Mouse (Mus musculus): ENCODE measurements around the gene Las1l. TPM values are rescaled to one million over a fixed set of nuclear protein-coding genes. Genes with fewer than 3 reads are reported as not detected.
A peak's percentile ranks its signal among the peaks of the same experiment; 100 is the strongest.
"Not testable (repeated sequence)": the region's sequence is repeated elsewhere in the genome, so short reads cannot be mapped to it uniquely, and the experiment has no call there.

Las1l gene
- total RNA-seq (2018; cell fraction: chromatin; rRNA removed): 10 to 100 TPM in 23 of 26 experiments, 1 to 10 TPM in 3; 8.7 to 37.5 (median 25.9) TPM
- 10 to 100 TPM in 20 of 26 experiments, 1 to 10 TPM in 6; 7.5 to 14.3 (median 10.7) TPM for total RNA-seq (2018; cell fraction: cytosol; rRNA removed)
- 10 to 100 TPM in 14 of 26 experiments, 1 to 10 TPM in 12; 6.4 to 29.1 (median 11.9) TPM for total RNA-seq (2018; cell fraction: nucleus; rRNA removed)
- 11.8 to 22.0 TPM (median 21.4 TPM) in 3 replicates for polyA plus RNA-seq (2018)

DNA sequence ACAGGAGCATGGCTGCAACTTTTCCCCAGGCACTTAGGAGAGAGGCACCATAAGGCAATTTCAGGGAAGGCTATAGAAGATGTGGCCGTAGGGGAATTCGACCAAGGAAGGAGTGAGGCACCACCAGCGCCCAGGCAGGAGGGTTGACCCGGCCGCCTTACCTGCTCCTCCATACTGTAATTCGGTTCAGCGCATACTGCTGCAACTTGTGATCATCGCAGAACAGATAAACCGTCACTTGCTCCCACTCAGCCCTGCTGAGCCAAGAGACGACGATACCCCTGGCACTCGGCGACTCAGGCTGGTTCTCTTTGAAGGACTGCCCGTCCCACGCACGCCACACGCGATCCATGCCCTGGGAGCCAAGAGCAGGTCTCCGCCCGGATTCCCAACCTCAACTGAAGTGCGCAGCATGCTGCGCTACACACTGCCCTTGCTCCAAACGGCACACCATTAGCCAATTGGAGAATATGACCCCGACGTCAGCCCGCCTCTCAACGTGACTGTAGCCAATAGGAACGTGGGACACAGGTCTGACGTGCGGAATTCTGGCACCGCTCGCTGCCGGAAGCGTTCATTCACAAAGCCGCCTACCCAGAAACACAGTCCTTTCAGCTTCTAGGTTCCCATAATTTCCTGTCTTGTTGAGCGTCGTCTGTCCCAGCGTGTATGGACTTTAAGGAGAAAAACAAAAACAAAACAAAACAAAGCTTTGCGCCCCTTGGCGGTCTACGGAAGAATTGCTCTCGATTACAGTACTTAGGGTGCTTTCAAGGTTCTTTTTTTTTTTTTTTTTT lies at the start of gene Las1l:
Gene Las1l (minus strand): TSS at position 466 of the 797 bp plus-strand sequence.
- WGBS (ENCODE audit: missing documents): 21% methylated on average over 41 of the region's 42 CpGs
- Histone ChIP-seq H3K79me2 (ENCODE audit: inconsistent target) (peaks cover 10% of the 10 kb centered on the region; the same call in 1 of the 2 replicates), H3K4me3 (ENCODE audit: inconsistent target) (peak within 1 kb of the TSS; percentile 64), H3K27ac (0 out of 2 replicates have a peak within 1 kb of the TSS, but pooled peaks have one; percentile 15), H3K36me3 (ENCODE audit: inconsistent target) (no peaks in the 10 kb centered on the region)

DNA sequence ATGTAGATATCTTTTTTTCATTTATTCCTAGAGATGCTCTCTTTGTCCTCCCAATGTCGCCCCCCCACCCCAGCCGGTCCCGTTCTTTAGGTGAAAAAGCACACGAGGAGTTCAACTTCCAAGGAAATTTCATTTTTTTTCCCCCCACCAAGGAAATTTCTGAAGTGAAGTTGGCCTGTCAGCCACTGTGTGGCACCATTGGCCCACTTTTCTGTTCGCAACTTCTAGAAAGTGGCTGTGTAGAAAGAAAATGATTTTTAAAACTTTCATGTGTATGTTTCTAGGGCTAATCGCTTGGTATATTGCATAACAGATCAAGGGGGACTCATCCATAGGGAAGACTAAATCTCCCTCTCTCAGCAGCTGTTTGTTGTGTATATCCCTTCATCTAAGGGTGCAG lies 49.6 kb upstream of the Las1l start:
- H3K79me2 ChIP-seq (ENCODE audit: inconsistent target): no peaks in the 10 kb centered on the region
- WGBS (ENCODE audit: missing documents): 58% methylated on average over 6 of the region's 6 CpGs

GRCm38 (mm10) chrX:95999601-96000000 lies 42.8 kb upstream of the Las1l start:
- H3K79me2 ChIP-seq (ENCODE audit: inconsistent target): no peaks in the 10 kb centered on the region
- no peak overlapping the region for H3K4me3 ChIP-seq (ENCODE audit: inconsistent target)
- H3K36me3 ChIP-seq (ENCODE audit: inconsistent target): no peaks in the 10 kb centered on the region
- no peak overlapping the region for H3K27ac ChIP-seq
- WGBS (ENCODE audit: missing documents): 77% methylated on average over 6 of the region's 6 CpGs

More for the DNA sequence above, 49.6 kb upstream of the Las1l start:
- no peak overlapping the region for H3K4me3 ChIP-seq (ENCODE audit: inconsistent target)
- H3K27ac ChIP-seq: no peak overlapping the region
- no peaks in the 10 kb centered on the region for H3K36me3 ChIP-seq (ENCODE audit: inconsistent target)

GRCm38 (mm10) chrX:95993206-95993605 lies 36.4 kb upstream of the Las1l start:
- Histone ChIP-seq H3K4me3 (ENCODE audit: inconsistent target) (no peak overlapping the region), H3K36me3 (ENCODE audit: inconsistent target) (no peaks in the 10 kb centered on the region), H3K27ac (no peak overlapping the region), H3K79me2 (ENCODE audit: inconsistent target) (no peaks in the 10 kb centered on the region)
- 71% methylated on average over 3 of the region's 3 CpGs for WGBS (ENCODE audit: missing documents)

DNA sequence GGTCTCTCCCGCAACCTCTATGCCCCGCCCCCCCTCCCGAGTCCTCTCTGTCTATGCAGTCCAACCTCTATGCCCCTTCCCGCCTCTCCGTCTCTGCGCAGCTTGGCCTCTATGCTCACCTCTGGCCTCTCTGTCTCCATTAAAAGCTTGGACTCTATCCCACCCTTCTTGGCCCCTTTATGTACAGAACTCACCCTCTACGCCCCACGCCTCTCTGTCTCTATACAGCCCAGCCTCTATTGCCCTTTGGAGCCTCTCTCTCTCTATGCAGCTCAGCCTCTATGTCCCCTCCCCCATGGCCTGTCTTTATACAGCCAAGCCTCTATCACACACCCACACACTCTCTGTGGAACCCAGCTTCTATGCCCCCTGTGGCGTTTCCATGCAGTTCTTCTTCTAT lies 13.2 kb upstream of the Las1l start:
- H3K4me3 ChIP-seq (ENCODE audit: inconsistent target): no peak overlapping the region
- H3K36me3 ChIP-seq (ENCODE audit: inconsistent target): no peaks in the 10 kb centered on the region
- no peaks in the 10 kb centered on the region for H3K79me2 ChIP-seq (ENCODE audit: inconsistent target)
- no peak overlapping the region for H3K27ac ChIP-seq
- 93% methylated on average over 9 of the region's 9 CpGs for WGBS (ENCODE audit: missing documents)

- H3K27ac ChIP-seq: no peak overlapping the region
- WGBS (ENCODE audit: missing documents): 67% methylated on average over 4 of the region's 6 CpGs
- no peaks in the 10 kb centered on the region for H3K36me3 ChIP-seq (ENCODE audit: inconsistent target)
- H3K4me3 ChIP-seq (ENCODE audit: inconsistent target): no peak overlapping the region
- no peaks in the 10 kb centered on the region for H3K79me2 ChIP-seq (ENCODE audit: inconsistent target)
Measured at GRCm38 (mm10) chrX:95969116-95969515, 12.4 kb upstream of the Las1l start.

DNA sequence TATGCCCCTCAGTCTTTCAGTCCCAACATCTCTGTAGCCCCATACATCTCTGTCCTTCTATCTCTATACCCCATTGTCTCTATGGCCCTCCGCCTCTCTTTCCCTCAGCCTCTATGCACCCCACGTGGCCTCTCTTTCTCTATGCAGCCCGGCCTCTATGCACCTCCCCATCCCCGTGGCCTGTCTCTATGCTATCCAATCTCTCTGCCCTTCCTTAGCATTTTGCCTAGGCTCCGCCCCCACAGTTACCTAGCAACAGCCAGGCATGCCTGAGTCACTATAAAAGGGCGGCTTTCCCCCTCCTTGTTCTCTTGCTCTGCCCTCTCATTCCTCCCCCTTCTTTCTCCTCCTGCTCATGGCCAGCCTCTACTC lies 11.8 kb upstream of the Las1l start:
- 29% methylated on average over 6 of the region's 6 CpGs for WGBS (ENCODE audit: missing documents)
- Histone ChIP-seq H3K27ac (peak overlapping the region; percentile 22; the same call in 1 of the 2 replicates), H3K4me3 (ENCODE audit: inconsistent target) (peak overlapping the region; percentile 8; the same call in 1 of the 2 replicates), H3K36me3 (ENCODE audit: inconsistent target) (no peaks in the 10 kb centered on the region), H3K79me2 (ENCODE audit: inconsistent target) (no peaks in the 10 kb centered on the region)

GRCm38 (mm10) chrX:95967847-95968593 lies 11.3 kb upstream of the Las1l start:
- peak overlapping the region; percentile 8; the same call in 1 of the 2 replicates for H3K4me3 ChIP-seq (ENCODE audit: inconsistent target)
- WGBS (ENCODE audit: missing documents): 26% methylated on average over 17 of the region's 28 CpGs
- H3K27ac ChIP-seq: peak overlapping the region; percentile 22; the same call in 1 of the 2 replicates
- no peaks in the 10 kb centered on the region for H3K79me2 ChIP-seq (ENCODE audit: inconsistent target)
- no peaks in the 10 kb centered on the region for H3K36me3 ChIP-seq (ENCODE audit: inconsistent target)

DNA sequence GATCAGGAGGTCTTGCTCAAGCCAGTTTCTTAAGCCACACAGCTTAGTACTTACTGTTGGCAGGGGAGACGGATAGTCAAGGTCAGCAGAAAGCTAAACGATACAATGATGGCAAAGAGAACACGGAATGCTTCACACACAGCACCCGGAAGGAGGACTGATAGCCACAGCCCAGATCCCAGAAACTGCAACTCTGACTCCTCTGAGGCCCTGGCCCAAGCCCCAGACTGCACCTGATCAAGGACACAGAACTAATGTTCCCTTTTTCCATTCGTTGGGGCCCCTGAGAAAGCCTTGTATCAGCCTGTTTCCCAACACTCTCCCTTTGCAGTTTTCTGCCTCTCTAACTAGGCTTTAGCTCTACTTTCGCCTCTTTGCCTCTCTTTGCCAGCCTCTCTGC lies 8.3 kb upstream of the Las1l start:
- H3K36me3 ChIP-seq (ENCODE audit: inconsistent target): no peaks in the 10 kb centered on the region
- H3K79me2 ChIP-seq (ENCODE audit: inconsistent target): no peaks in the 10 kb centered on the region
- H3K27ac ChIP-seq: no peak overlapping the region
- 77% methylated on average over 6 of the region's 6 CpGs for WGBS (ENCODE audit: missing documents)
- H3K4me3 ChIP-seq (ENCODE audit: inconsistent target): no peak overlapping the region

DNA sequence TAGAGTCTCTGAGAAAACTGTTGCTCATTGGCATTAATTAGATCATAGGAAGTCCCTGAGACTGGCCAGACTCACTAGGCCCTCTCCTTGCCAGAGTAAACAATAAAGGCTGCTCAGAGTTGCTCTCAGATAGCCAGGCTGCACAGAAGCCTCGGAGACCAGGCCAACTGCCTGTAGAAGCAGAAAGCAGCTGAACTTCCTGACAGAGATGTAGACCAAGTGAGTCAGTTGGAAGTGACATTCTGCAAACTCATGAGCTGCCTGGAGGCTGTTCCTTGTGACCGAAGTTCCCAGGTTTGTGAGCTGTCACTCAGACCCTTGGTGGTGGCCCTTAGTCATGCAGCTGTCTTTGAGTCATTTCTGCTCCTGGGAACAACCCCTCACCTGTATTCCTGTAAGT lies 6.6 kb upstream of the Las1l start:
- 20% methylated on average over 1 of the region's 2 CpGs for WGBS (ENCODE audit: missing documents)
- H3K36me3 ChIP-seq (ENCODE audit: inconsistent target): no peaks in the 10 kb centered on the region

GRCm38 (mm10) chrX:95957461-95957860 lies 699 bp upstream of the Las1l start:
- peak overlapping the region; percentile 64 for H3K4me3 ChIP-seq (ENCODE audit: inconsistent target)
- not testable (repeated sequence) for H3K36me3 ChIP-seq (ENCODE audit: inconsistent target); H3K79me2 ChIP-seq (ENCODE audit: inconsistent target)
- H3K27ac ChIP-seq: 0 out of 2 replicates have a peak overlapping the region, but pooled peaks have one; percentile 7
- WGBS (ENCODE audit: missing documents): 51% methylated on average over 11 of the region's 11 CpGs

More for the DNA sequence above, 6.6 kb upstream of the Las1l start:
- Histone ChIP-seq H3K79me2 (ENCODE audit: inconsistent target) (no peaks in the 10 kb centered on the region), H3K27ac (no peak overlapping the region), H3K4me3 (ENCODE audit: inconsistent target) (no peak overlapping the region)

- no peak overlapping the region for H3K27ac ChIP-seq
- H3K79me2 ChIP-seq (ENCODE audit: inconsistent target): peaks cover 4% of the 10 kb centered on the region; the same call in 1 of the 2 replicates
- H3K4me3 ChIP-seq (ENCODE audit: inconsistent target): no peak overlapping the region
- no peaks in the 10 kb centered on the region for H3K36me3 ChIP-seq (ENCODE audit: inconsistent target)
- WGBS (ENCODE audit: missing documents): 68% methylated on average over 3 of the region's 3 CpGs
Measured at GRCm38 (mm10) chrX:95950776-95951175, 6.0 kb downstream of the Las1l start.

DNA sequence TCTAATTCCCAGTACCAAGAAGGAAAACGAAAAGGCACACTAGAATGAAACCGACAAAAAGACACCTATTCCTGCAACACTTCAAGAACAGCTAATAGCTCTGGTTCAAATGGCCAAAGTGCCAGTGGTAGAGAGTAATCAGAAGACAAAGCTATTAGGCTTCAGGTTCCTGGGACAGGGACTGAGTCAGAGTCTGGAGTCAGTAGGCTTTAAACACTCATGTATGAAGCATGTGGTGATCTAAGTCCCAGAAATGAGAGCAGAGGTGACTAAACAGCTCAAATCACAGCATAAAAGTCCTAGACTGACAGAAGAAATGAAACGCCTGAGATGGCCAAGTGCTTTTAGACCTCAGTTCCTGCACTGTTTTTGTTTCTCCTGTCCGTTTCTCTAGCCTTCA lies 8.6 kb downstream of the Las1l start:
- no peak overlapping the region for H3K4me3 ChIP-seq (ENCODE audit: inconsistent target)
- no peak overlapping the region for H3K27ac ChIP-seq
- 91% methylated on average over 4 of the region's 4 CpGs for WGBS (ENCODE audit: missing documents)
- H3K79me2 ChIP-seq (ENCODE audit: inconsistent target): no peaks in the 10 kb centered on the region
- H3K36me3 ChIP-seq (ENCODE audit: inconsistent target): no peaks in the 10 kb centered on the region

DNA sequence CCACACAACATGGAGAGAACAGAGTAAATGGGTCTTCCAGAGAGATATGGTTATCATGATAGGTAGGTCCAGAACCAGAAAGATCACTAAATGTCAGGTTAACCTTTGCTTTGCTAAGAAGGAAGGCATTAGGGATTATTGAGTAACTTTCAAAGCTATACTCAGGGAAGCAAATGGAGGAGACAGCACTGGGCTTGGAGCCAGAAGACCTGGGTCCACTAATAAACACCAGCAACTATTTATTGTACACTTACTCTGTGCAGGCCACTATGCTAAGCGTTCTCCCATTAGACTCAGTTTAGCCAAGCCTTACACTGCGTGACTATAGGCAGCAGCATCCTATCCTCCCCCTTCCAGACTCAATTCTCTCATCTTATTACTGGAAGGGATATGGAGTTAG lies 11.3 kb downstream of the Las1l start:
- H3K27ac ChIP-seq: no peak overlapping the region
- WGBS (ENCODE audit: missing documents): 100% methylated on average over 2 of the region's 2 CpGs
- no peaks in the 10 kb centered on the region for H3K79me2 ChIP-seq (ENCODE audit: inconsistent target)
- no peak overlapping the region for H3K4me3 ChIP-seq (ENCODE audit: inconsistent target)
- no peaks in the 10 kb centered on the region for H3K36me3 ChIP-seq (ENCODE audit: inconsistent target)

All from macrophage (primary cell).